Mouse (Mus musculus) kidney, postnatal 25 days (tissue): ENCODE data around the gene Phf21a.

ENCODE experiments used
- DNase-seq, 2 experiments: peaks; one replicate each; pipeline ENCODE4 v3.0.0; 2021; ENCODE audit warnings: mixed read lengths in 2 of 2

Gene Phf21a

DNA sequence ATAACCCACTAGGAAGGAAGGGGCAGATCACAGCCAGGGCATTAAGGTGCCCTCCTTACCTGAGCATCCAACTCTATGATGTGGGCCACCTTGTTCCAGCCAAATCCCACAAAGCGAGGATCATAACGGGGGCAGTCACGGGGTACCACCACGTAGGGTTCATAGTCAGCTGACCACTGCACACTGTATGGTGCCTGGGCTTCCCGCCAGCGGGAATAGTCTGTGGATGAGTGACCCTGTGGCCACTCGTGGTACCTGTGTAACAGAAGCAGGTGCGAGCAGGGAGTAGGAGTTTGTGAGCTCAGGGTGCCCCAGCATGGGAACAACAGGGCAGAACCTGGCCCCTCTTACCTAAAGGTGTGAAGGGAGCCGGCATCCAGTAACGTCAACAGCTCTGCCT, 272.7 kb downstream of the Phf21a start:
- peak in 1 of 2 experiments; percentile 38 for DNase-seq

GRCm38 (mm10) chr2:92367383-92368029, 274.6 kb downstream of the Phf21a start:
- peak; percentile 49 to 77 for DNase-seq

DNA sequence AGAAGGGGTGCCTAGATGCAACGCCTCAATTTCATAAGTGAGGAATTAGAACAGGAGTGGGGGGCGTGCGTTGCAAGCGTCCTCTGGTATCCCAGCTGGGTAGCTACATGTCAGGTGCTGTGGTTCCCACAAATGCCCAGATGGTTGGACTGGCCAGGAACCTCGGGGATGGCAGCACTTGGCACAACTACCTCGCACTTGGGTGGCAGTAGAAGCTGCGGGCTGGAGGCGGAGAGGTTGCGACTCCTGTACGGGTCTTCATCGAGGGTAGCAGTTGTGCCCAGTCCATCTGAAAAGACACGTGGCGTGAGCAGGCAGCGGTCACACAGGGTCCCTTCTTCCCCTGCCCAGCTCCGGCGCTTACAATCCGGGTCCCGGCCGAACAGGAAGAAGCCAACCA, 277.5 kb downstream of the Phf21a start:
- peak in 1 of 2 experiments; percentile 38 for DNase-seq

DNA sequence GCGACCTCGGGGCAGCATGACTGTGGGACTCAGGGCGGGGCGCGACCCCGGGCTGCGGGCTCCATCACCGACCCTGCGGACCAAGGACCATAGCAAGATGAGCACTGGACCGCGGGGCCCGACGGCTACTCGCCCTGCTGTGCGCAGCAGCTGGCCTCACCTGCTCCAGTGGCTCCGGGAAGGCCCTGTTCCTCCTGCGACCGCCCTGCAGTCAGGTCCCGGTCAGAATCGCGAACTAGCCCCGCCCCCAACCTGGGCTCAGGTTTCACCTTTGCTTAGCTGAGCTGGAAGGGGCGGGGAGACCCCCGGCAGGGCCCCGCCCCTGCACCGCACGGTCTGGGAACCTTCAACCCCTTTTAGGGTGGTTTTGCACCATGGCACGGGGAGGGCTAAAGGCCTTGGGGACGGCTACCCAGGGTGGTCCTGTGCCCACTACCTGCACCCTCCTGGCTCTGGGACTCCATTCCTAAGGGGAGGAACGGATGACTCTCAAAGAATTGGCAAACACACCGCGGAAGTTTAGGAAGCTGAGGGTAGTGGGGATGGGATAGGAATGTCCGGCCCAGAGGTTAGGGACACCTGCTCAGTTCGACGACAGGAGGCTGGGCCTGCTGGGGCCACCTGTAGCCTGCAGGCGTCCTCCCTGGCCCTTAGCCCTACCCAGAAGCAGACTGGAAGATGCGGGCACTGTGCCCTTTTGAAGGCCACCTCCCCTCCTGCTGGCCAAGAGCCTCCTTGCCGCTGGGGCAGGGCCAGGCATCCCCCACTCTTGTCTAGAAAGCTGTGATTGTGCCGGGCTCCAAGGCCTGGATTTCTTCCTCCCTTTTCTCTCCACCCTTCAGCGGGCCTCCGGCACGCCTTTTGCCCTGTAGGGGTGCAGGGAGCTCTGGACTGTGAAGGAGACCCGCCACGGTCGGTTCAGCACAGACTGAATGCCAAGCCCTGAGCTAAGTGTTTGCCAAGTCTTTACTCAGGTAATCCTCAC, 278.2 kb downstream of the Phf21a start:
- peak; percentile 97 to 98 for DNase-seq

GRCm38 (mm10) chr2:92371971-92372690, 279.2 kb downstream of the Phf21a start:
- DNase-seq: peak; percentile 42 to 60

GRCm38 (mm10) chr2:92372767-92373436, 280.0 kb downstream of the Phf21a start:
- peak; percentile 90 to 92 for DNase-seq

GRCm38 (mm10) chr2:92373437-92373813, 280.5 kb downstream of the Phf21a start:
- no peak for DNase-seq

DNA sequence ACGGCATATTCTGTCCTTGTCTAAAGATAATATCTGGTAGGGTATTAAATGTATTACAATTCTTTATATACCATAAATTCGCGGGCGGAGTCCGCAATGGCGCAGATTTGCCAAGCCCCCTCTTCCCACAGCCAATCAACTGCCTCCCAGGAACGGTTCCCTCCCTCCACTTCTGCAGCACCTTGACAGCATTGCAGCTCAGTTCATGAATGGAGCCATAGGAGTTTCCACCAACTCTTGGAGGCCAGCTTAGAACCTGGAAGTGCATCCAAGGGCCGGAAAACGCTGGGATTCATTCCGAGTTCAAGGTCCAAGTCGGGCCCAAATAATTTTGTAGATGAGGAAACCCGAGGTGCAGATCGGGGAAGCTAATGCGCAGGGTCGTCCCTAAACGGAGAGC, 281.6 kb downstream of the Phf21a start, which contains the start of the genes Pex16 and Large2:
Gene Pex16 (plus strand): TSS at position 163 of the 400 bp plus-strand sequence.
Gene Large2 (minus strand): TSS at position 356 of the 400 bp plus-strand sequence.
- DNase-seq: peak; percentile 44 to 69

GRCm38 (mm10) chr2:92375099-92375623, 282.2 kb downstream of the Phf21a start:
- peak; percentile 95 to 99 for DNase-seq

GRCm38 (mm10) chr2:92375788-92376187, 282.9 kb downstream of the Phf21a start:
- DNase-seq: peak in 1 of 2 experiments; percentile 42

DNA sequence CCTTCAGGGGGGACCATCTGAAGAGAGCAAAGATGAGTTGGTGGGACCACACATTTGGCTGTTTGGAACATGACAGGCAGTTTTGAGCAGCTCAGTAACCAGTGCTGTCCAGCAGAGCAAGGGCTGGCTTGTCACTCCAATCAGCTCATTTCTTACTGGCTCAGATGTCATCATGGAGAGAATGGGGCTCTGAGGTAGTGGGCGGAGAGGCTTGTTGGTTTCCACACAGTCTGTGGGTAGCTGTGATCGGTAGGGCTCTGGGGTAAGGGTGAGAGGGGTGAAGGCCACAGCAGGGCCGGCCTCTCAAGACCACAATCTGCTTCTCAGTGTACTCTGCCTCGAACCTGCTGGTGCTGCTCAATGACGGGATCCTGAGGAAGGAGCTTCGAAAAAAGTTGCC, 283.4 kb downstream of the Phf21a start:
- DNase-seq: no peak

DNA sequence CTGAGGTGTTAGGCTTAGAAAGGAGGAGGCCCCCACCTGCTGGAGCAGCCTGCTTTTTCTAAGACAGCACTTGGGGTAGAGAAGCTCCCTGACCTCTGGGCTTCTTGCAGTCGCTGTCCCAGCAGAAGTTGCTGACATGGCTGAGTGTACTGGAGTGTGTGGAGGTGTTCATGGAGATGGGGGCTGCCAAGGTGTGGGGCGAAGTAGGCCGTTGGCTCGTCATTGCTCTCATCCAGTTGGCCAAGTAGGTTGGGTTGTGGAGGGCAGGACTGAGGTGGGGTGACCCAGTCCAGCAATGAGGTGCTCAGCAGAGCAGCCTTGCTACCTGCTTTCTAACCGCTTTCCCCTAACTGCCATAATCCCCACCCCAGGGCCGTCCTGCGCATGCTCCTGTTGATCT, 284.4 kb downstream of the Phf21a start:
- peak in 1 of 2 experiments; percentile 46 for DNase-seq

DNA sequence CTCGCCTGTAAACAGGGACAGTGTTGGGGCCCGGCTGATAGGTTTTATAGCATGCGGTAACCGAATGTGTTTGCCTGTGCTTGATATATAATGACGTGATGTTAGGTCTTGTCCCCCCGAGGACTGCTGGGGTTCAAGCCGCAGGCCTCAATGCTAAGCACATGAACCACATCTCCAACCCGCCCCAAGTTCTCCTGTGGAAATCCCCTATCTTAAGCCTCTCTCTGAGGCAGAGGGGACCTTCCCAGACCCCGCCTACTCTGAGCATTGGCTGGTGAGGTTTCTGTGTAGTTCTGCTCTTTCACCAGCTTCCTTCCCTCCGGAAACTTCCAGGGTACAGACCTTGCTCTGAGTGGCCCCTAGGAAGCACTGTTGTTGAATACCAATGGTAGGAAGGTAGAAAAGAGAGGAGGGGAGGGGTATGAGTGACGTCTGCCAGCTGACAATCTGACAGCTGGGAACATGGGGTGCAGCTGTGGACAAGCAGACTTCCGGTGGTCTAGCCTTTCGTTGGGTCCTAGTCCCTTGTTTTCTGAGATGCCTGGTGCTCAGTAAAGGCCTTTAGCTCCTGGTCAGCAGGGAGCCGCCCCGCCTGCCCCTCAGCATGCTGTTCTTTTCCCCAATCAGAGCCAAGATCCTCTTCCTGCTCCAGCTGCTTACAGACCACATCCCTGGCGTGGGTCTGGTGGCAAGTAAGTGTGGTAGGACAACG, 287.0 kb downstream of the Phf21a start:
- peak in 1 of 2 experiments; percentile 36 for DNase-seq

GRCm38 (mm10) chr2:92380495-92381050, 287.7 kb downstream of the Phf21a start:
- peak in 1 of 2 experiments; percentile 33 for DNase-seq

- DNase-seq: peak in 1 of 2 experiments; percentile 40
Measured at GRCm38 (mm10) chr2:92381161-92381560, 288.2 kb downstream of the Phf21a start.

DNA sequence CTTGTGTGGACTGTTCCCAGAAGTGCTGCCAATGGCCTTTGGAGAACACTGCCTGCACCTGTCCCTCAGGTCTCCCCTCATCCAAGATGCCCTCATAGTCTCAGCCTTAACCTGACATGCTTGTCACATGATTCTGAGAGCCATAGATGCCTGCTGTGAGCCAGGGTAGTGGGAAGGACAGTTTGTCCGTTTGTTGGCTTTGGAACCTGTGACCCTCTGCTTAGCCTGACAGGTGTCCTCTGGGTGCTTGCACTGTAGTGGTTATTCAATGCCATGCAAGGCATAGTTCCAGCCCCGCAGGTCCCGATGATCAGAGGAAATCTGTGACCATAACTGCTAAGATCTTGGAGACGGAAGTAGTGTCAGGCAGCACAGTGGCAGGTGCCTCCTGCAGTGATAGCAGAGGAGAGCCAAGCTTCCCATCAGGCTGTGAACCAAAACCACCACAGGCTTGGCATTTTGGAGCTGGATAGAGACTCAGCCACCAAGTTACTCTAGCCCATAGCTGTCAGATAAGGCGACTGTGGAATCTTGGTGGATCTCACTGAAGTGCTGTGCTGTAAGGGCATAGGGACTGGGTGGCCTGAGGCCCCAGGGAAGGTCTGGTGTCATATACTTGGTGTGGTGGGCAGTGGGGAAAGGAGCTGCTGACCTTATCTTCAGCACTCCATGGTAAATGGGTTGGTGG, 289.1 kb downstream of the Phf21a start, which contains the start of gene 1700029I15Rik:
Gene 1700029I15Rik (plus strand): TSS at position 638 of the 688 bp plus-strand sequence.
- no peak for DNase-seq

DNA sequence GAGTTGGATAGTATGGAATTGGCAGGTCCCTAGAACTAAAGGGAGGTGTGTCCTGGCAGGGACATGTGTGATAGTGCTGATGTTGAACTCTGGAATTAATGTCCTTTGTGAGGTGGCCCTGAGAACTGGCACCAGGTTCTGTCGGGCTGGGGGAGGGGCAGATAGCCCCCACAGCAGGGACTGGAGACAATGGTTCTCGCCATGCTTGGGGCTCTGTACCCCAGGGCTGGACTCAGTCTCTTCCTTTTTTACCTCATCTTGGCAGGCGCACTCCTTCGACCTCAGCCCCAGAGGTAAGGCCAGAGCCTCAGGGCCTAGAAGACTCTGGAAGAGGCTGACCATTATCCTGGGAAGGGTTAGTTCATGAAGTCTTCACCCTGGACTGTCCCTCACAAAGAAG, 289.8 kb downstream of the Phf21a start:
- DNase-seq: no peak

- DNase-seq: no peak
Measured at GRCm38 (mm10) chr2:92384101-92384500, 291.2 kb downstream of the Phf21a start.

- no peak for DNase-seq
Measured at GRCm38 (mm10) chr2:92385113-92386051, 292.5 kb downstream of the Phf21a start.
